ENCODE assay signal across 8 mouse cellular contexts in the genomic region with DNA sequence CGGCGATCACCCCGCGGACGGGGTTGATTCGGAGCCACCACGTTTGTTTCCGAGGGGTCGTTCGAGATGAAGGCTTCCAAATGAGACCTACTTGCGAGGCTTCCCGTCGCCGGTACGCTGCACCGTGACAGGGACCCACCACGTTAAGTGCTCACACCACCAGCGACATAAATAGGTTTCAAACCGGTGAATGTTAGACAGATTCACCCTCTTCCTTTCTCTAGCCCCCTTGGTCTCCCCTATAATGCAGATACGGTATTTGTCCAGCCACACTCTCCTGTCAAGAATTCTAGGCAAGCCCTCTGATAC. TPM values are rescaled to one million over a fixed set of nuclear protein-coding genes. Genes with fewer than 3 reads are reported as not detected.
A peak's percentile ranks its signal among the peaks of the same experiment; 100 is the strongest.
DNase-seq lines count a peak whose midpoint lies in the region; ATAC-seq and TF ChIP-seq lines count a peak whose summit lies in the region.

No protein-coding gene starts in this region.

- no peak for DNase-seq in lung, embryonic 14.5 days
- no peak for DNase-seq in lung, postnatal 10 days
- no peak for DNase-seq in embryonic facial prominence, embryonic 14.5 days (ENCODE audit: low spot score)
- no peak for DNase-seq in adipocyte (ENCODE audit: low spot score)
- DNase-seq in adrenal gland, adult 18-20 months (ENCODE audit: low spot score in 2 of 2), result no peak
- no peak for DNase-seq in layer of hippocampus, postnatal 10 days (ENCODE audit: low spot score in 2 of 2)

- H3K27me3 ChIP-seq in lung, embryonic 14.5 days (ENCODE audit: insufficient read depth, low read length), result no peaks in the 10 kb centered on the region
- no peaks in the 10 kb centered on the region for H3K27me3 ChIP-seq in embryonic facial prominence, embryonic 14.5 days (replicated peaks; ENCODE audit: control insufficient read depth, insufficient read depth, low read length)
- H3K27me3 ChIP-seq in intestine, postnatal 0 days (replicated peaks; ENCODE audit: control insufficient read depth, insufficient read depth, low read length), result no peaks in the 10 kb centered on the region
- no peaks in the 10 kb centered on the region for H3K27me3 ChIP-seq in neural tube, embryonic 14.5 days (ENCODE audit: control insufficient read depth, insufficient read depth, low read length)

- H3K9me3 ChIP-seq in lung, embryonic 14.5 days (ENCODE audit: low read depth, low read length), result no peaks in the 10 kb centered on the region
- H3K9me3 ChIP-seq in embryonic facial prominence, embryonic 14.5 days (ENCODE audit: control insufficient read depth, low read length), result no peaks in the 10 kb centered on the region
- no peaks in the 10 kb centered on the region for H3K9me3 ChIP-seq in intestine, postnatal 0 days (ENCODE audit: control insufficient read depth)
- no peaks in the 10 kb centered on the region for H3K9me3 ChIP-seq in neural tube, embryonic 14.5 days (ENCODE audit: control insufficient read depth, low read length)

- 0 out of 2 replicates have a peak, but pooled peaks cover 3% of the 10 kb centered on the region for H3K4me1 ChIP-seq in lung, embryonic 14.5 days (ENCODE audit: insufficient read depth)
- peaks cover 22% of the 10 kb centered on the region for H3K4me1 ChIP-seq in embryonic facial prominence, embryonic 14.5 days (ENCODE audit: control insufficient read depth, insufficient read depth, low read length)
- H3K4me1 ChIP-seq in intestine, postnatal 0 days (replicated peaks; ENCODE audit: control insufficient read depth, insufficient read depth, low read length), result no peaks in the 10 kb centered on the region
- H3K4me1 ChIP-seq in neural tube, embryonic 14.5 days (ENCODE audit: control insufficient read depth, insufficient read depth, low read length), result peaks cover 18% of the 10 kb centered on the region; the same call in 1 of the 2 replicates

- peak overlapping the region; percentile 89 for H3K4me2 ChIP-seq in lung, embryonic 14.5 days
- H3K4me2 ChIP-seq in embryonic facial prominence, embryonic 14.5 days (ENCODE audit: low read depth, low read length), result peak overlapping the region; percentile 81
- peak overlapping the region; percentile 91 for H3K4me2 ChIP-seq in intestine, postnatal 0 days (replicated peaks; ENCODE audit: low read depth)
- peak overlapping the region; percentile 65 for H3K4me2 ChIP-seq in neural tube, embryonic 14.5 days (ENCODE audit: low read depth, low read length)

- H3K27ac ChIP-seq in lung, embryonic 14.5 days (ENCODE audit: low read depth), result peak overlapping the region; percentile 100
- H3K27ac ChIP-seq in embryonic facial prominence, embryonic 14.5 days (replicated peaks; ENCODE audit: low read depth, low read length), result peak overlapping the region; percentile 100
- peak overlapping the region; percentile 99 for H3K27ac ChIP-seq in intestine, postnatal 0 days (ENCODE audit: low read depth, low read length)
- H3K27ac ChIP-seq in neural tube, embryonic 14.5 days (ENCODE audit: low read depth, low read length), result peak overlapping the region; percentile 98

- peak overlapping the region; percentile 95 for H3K9ac ChIP-seq in lung, embryonic 14.5 days
- H3K9ac ChIP-seq in embryonic facial prominence, embryonic 14.5 days (ENCODE audit: low read depth, low read length), result peak overlapping the region; percentile 97
- H3K9ac ChIP-seq in intestine, postnatal 0 days (ENCODE audit: low read depth, low read length), result peak overlapping the region; percentile 90
- H3K9ac ChIP-seq in neural tube, embryonic 14.5 days (replicated peaks; ENCODE audit: low read depth, low read length), result peak overlapping the region; percentile 90

- peak overlapping the region; percentile 86 for H3K4me3 ChIP-seq in lung, embryonic 14.5 days (ENCODE audit: low read depth, low read length)
- peak overlapping the region; percentile 98 for H3K4me3 ChIP-seq in embryonic facial prominence, embryonic 14.5 days (ENCODE audit: low read depth, low read length)
- peak overlapping the region; percentile 88 for H3K4me3 ChIP-seq in intestine, postnatal 0 days (ENCODE audit: low read depth, low read length)
- peak overlapping the region; percentile 98 for H3K4me3 ChIP-seq in neural tube, embryonic 14.5 days (ENCODE audit: low read depth, low read length)

- H3K36me3 ChIP-seq in lung, embryonic 14.5 days (ENCODE audit: insufficient read depth), result peaks cover 7% of the 10 kb centered on the region
- 0 out of 2 replicates have a peak, but pooled peaks cover 6% of the 10 kb centered on the region for H3K36me3 ChIP-seq in embryonic facial prominence, embryonic 14.5 days (ENCODE audit: control insufficient read depth, insufficient read depth, low read length)
- H3K36me3 ChIP-seq in intestine, postnatal 0 days (ENCODE audit: control insufficient read depth, insufficient read depth), result no peaks in the 10 kb centered on the region
- no peaks in the 10 kb centered on the region for H3K36me3 ChIP-seq in neural tube, embryonic 14.5 days (ENCODE audit: control insufficient read depth, insufficient read depth, low read length)

- ATAC-seq in lung, embryonic 14.5 days (ENCODE audit: insufficient read depth), result peak; percentile 14; the same call in 1 of the 2 replicates
- ATAC-seq in embryonic facial prominence, embryonic 14.5 days (ENCODE audit: low read depth), result peak; percentile 4; the same call in 1 of the 2 replicates
- peak; percentile 11; the same call in 1 of the 2 replicates for ATAC-seq in intestine, postnatal 0 days
- ATAC-seq in neural tube, embryonic 14.5 days (ENCODE audit: low read depth), result peak; percentile 31; the same call in 1 of the 2 replicates

- WGBS in lung, embryonic 14.5 days, result 1% methylated on average over 20 of the region's 20 CpGs
- 0% methylated on average over 20 of the region's 20 CpGs for WGBS in embryonic facial prominence, embryonic 14.5 days
- 0% methylated on average over 20 of the region's 20 CpGs for WGBS in intestine, postnatal 0 days
- WGBS in neural tube, embryonic 14.5 days, result under 1% methylated on average over 20 of the region's 20 CpGs

- no peak for TF ChIP-seq CTCF in lung, embryonic 14.5 days (IDR thresholded peaks at IDR 0.05; ENCODE audit: low read depth)
- no peak for TF ChIP-seq CTCF in intestine, postnatal 0 days (IDR thresholded peaks at IDR 0.05; ENCODE audit: low read depth)

RNA-seq across cellular contexts. Expression of gene Dek, which starts 0.5 kb away (rescaled TPM):
- polyA plus RNA-seq in lung, embryonic 14.5 days (2014; fragmentation: Nextera tagmentation; extraction: Ambion mirVana), result 301 and 326 TPM in 2 replicates
- 188 and 208 TPM in 2 replicates for polyA plus RNA-seq in embryonic facial prominence, embryonic 14.5 days (2014; fragmentation: Nextera tagmentation; extraction: Ambion mirVana)
- polyA plus RNA-seq in intestine, postnatal 0 days (2015; fragmentation: Nextera tagmentation; extraction: Ambion mirVana), result 115 and 120 TPM in 2 replicates
- polyA plus RNA-seq in neural tube, embryonic 14.5 days (2014; fragmentation: Nextera tagmentation; extraction: Ambion mirVana), result 93.0 and 100.0 TPM in 2 replicates
- 10 to 100 TPM; 40.2 to 54.4 TPM for total RNA-seq in adrenal gland, adult 18-20 months (2021)
- total RNA-seq in layer of hippocampus, postnatal 10 days (2021), result 10 to 100 TPM; 59.8 to 60.8 TPM

RNA-seq across cellular contexts. Expression of gene Rnf144b, which starts 15.9 kb away (rescaled TPM):
- 1.2 and 1.5 TPM in 2 replicates for polyA plus RNA-seq in lung, embryonic 14.5 days (2014; fragmentation: Nextera tagmentation; extraction: Ambion mirVana)
- 4.9 and 5.3 TPM in 2 replicates for polyA plus RNA-seq in embryonic facial prominence, embryonic 14.5 days (2014; fragmentation: Nextera tagmentation; extraction: Ambion mirVana)
- polyA plus RNA-seq in intestine, postnatal 0 days (2015; fragmentation: Nextera tagmentation; extraction: Ambion mirVana), result 1.7 and 2.0 TPM in 2 replicates
- polyA plus RNA-seq in neural tube, embryonic 14.5 days (2014; fragmentation: Nextera tagmentation; extraction: Ambion mirVana), result 1.3 and 1.6 TPM in 2 replicates
- total RNA-seq in adrenal gland, adult 18-20 months (2021), result 1 to 10 TPM; 4.4 to 5.0 TPM
- total RNA-seq in layer of hippocampus, postnatal 10 days (2021), result 1 to 10 TPM; 8.9 to 9.1 TPM
